Mouse (Mus musculus) bone marrow macrophage, adult 2 months (primary cell): ENCODE measurements around the gene F2rl1. TPM values are rescaled to one million over a fixed set of nuclear protein-coding genes. Genes with fewer than 3 reads are reported as not detected.

Experiments used
- H3K27ac ChIP-seq: 2 replicates; pipeline ENCODE4 v1.5.1; 2012; ENCODE audit warnings: low read depth, low read length; ENCODE audit not compliant: insufficient read depth
- H3K4me1 ChIP-seq: 2 replicates; pipeline ENCODE4 v1.6.1; 2012; ENCODE audit warnings: low read length; ENCODE audit not compliant: control insufficient read depth, insufficient read depth
- H3K4me3 ChIP-seq: 2 replicates; pipeline ENCODE4 v1.5.1; 2012; ENCODE audit warnings: mild to moderate bottlenecking, low read length, moderate library complexity; ENCODE audit not compliant: insufficient read depth
- CTCF ChIP-seq: IDR thresholded peaks from 2 replicates; pipeline ENCODE4 v1.5.1; 2012; ENCODE audit warnings: low read depth, mild to moderate bottlenecking, low read length, moderate library complexity
- POLR2A ChIP-seq: IDR thresholded peaks from 2 replicates; pipeline ENCODE4 v1.6.1; 2012; ENCODE audit warnings: mild to moderate bottlenecking, low read depth, low read length, borderline replicate concordance
- polyA plus RNA-seq: library from polyadenylated mRNA; stranded (reverse); fragments of >200 nt; gene quantifications from 2 replicates; pipeline ENCODE4 v1.2.4, GENCODE M21; 2012; ENCODE audit not compliant: missing spikeins, insufficient read depth, insufficient read length

Gene F2rl1
- polyA plus RNA-seq, 1 experiment: not detected

DNA sequence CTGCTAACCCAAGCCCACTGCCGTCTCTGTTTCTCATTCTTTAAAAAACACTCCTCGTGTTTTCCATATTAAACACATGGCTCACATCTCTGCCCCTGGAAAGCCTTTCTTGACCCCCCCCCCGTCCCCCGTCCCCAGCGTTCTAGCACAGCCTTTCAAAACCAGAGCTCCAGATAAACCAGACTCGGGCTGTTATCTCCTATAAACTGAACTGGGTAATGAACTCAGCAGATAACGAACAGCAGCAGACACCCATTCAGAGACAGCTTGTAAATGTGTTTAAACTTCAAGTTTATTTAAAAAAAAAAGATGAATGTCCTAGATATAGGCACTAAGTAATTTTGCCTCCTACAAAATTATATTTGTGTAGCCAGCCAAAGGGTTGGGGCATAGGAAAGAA is 49.9 kb downstream of the F2rl1 start:
- Histone ChIP-seq H3K4me1 (no peaks in the 10 kb centered on the region), H3K4me3 (no peak overlapping the region), H3K27ac (no peak overlapping the region)
- TF ChIP-seq POLR2A: no peak
- no peak for TF ChIP-seq CTCF

DNA sequence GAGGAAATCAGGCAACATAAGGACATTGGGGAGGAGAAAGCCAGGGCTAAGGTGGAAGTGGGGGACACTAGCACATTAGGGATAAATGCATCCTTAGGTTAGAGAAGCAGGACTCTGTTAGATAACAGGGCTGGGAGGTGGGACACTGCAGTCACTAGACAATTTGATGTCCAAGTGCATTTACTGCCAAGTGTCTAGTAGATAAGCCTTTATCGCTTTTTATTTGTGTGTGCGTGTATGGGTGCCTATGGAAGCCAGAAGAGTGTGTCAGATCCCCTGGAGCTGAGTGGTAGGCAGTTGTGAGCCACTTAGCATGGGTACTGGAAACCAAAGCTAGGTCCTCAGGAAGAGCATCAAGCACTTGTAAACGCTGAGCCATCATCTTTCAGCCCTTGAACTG is 50.7 kb downstream of the F2rl1 start:
- no peak overlapping the region for H3K4me3 ChIP-seq
- TF ChIP-seq CTCF: no peak
- no peaks in the 10 kb centered on the region for H3K4me1 ChIP-seq
- no peak overlapping the region for H3K27ac ChIP-seq

DNA sequence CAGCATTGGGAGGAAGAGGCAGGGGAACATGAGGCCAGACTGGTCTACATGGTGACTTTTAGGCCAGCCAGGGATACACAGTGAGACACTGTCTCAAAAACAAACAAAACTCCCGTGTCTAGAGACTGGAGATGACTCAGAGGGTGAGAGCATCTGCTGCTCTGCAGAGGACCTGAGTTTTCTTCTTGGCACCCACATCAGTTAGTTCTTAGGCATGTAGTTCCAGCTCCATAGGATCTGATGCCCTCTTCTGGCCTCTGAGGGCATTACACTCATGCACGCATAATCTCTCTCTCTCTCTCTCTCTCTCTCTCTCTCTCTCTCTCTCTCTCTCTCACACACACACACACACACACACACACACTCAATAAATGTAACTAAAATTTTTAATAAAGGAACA is 54.1 kb downstream of the F2rl1 start:
- Histone ChIP-seq H3K4me1 (no peaks in the 10 kb centered on the region), H3K27ac (no peak overlapping the region), H3K4me3 (no peak overlapping the region)
- no peak for TF ChIP-seq POLR2A
- TF ChIP-seq CTCF: peak; percentile 41; the same call in 1 of the 2 replicates

Other genes with a start within 250 kb of the F2rl1 start
- 9.9 and 10.9 TPM in 2 replicates for gene Zbed3, start 201.6 kb downstream of the F2rl1 start, polyA plus RNA-seq
- 37.5 and 38.1 TPM in 2 replicates for gene Aggf1, start 149.9 kb downstream of the F2rl1 start, polyA plus RNA-seq
- not detected in 2 replicates for gene Crhbp, start 80.3 kb downstream of the F2rl1 start, polyA plus RNA-seq
- not detected in 2 replicates for gene S100z, start 46.5 kb downstream of the F2rl1 start, polyA plus RNA-seq
- gene F2r, start 93.3 kb upstream of the F2rl1 start, polyA plus RNA-seq: 0.21 and 0.32 TPM in 2 replicates
- not detected in 2 replicates for gene F2rl2, start 171.6 kb upstream of the F2rl1 start, polyA plus RNA-seq